Mouse (Mus musculus): ENCODE data around the gene Tbc1d21. TPM values are rescaled to one million over a fixed set of nuclear protein-coding genes. Genes with fewer than 3 reads are reported as not detected.

Tbc1d21 gene
- polyA plus RNA-seq, 1 experiment from 2014 or later = not detected

- H3K9ac ChIP-seq (replicated peaks; ENCODE audit: low read depth) = no peak overlapping the region
- no peak for ATAC-seq
- 5% methylated on average over 5 of the region's 5 CpGs for WGBS
These were observed 29.4 kb upstream of the Tbc1d21 start for GRCm38 (mm10) chr9:58399609-58400008.

GRCm38 (mm10) chr9:58394605-58395004 is 24.4 kb upstream of the Tbc1d21 start:
- Histone ChIP-seq H3K27me3 (replicated peaks; ENCODE audit: insufficient read depth, low read length) (no peaks in the 10 kb centered on the region), H3K36me3 (ENCODE audit: insufficient read depth, low read length) (no peaks in the 10 kb centered on the region), H3K9me3 (ENCODE audit: low read length) (no peaks in the 10 kb centered on the region), H3K4me3 (ENCODE audit: low read depth, low read length) (no peak overlapping the region), H3K4me2 (replicated peaks; ENCODE audit: low read depth, low read length) (no peak overlapping the region), H3K4me1 (ENCODE audit: insufficient read depth, low read depth, low read length) (no peaks in the 10 kb centered on the region), H3K9ac (replicated peaks; ENCODE audit: low read depth) (no peak overlapping the region), H3K27ac (ENCODE audit: low read length) (no peak overlapping the region)
- ATAC-seq (no peak), DNase-seq (ENCODE audit: low spot score) (no peak)
- no peak for TF ChIP-seq CTCF (IDR thresholded peaks at IDR 0.05)
- TF ChIP-seq EP300 (IDR thresholded peaks at IDR 0.05) = no peak
- WGBS = 80% methylated on average over 8 of the region's 8 CpGs

More at GRCm38 (mm10) chr9:58399609-58400008, 29.4 kb upstream of the Tbc1d21 start:
- Histone ChIP-seq H3K27ac (ENCODE audit: low read length) (no peak overlapping the region), H3K4me2 (replicated peaks; ENCODE audit: low read depth, low read length) (no peak overlapping the region), H3K4me3 (ENCODE audit: low read depth, low read length) (no peak overlapping the region), H3K4me1 (ENCODE audit: insufficient read depth, low read depth, low read length) (no peaks in the 10 kb centered on the region; the same call in 1 of the 2 replicates), H3K9me3 (ENCODE audit: low read length) (no peaks in the 10 kb centered on the region), H3K36me3 (ENCODE audit: insufficient read depth, low read length) (no peaks in the 10 kb centered on the region), H3K27me3 (replicated peaks; ENCODE audit: insufficient read depth, low read length) (no peaks in the 10 kb centered on the region)
- DNase-seq (ENCODE audit: low spot score) = no peak
- TF ChIP-seq CTCF (IDR thresholded peaks at IDR 0.05) (no peak), EP300 (IDR thresholded peaks at IDR 0.05) (no peak)

GRCm38 (mm10) chr9:58393875-58394274 is 23.6 kb upstream of the Tbc1d21 start:
- no peak overlapping the region for H3K27ac ChIP-seq (ENCODE audit: low read length)
- no peak overlapping the region for H3K9ac ChIP-seq (replicated peaks; ENCODE audit: low read depth)
- H3K9me3 ChIP-seq (ENCODE audit: low read length) = no peaks in the 10 kb centered on the region
- WGBS = 17% methylated on average over 1 of the region's 1 CpGs
- no peak overlapping the region for H3K4me2 ChIP-seq (replicated peaks; ENCODE audit: low read depth, low read length)
- DNase-seq (ENCODE audit: low spot score) = no peak
- no peaks in the 10 kb centered on the region for H3K27me3 ChIP-seq (replicated peaks; ENCODE audit: insufficient read depth, low read length)
- no peak for TF ChIP-seq CTCF (IDR thresholded peaks at IDR 0.05)
- no peaks in the 10 kb centered on the region for H3K4me1 ChIP-seq (ENCODE audit: insufficient read depth, low read depth, low read length)
- H3K4me3 ChIP-seq (ENCODE audit: low read depth, low read length) = no peak overlapping the region
- no peaks in the 10 kb centered on the region for H3K36me3 ChIP-seq (ENCODE audit: insufficient read depth, low read length)
- ATAC-seq = no peak

GRCm38 (mm10) chr9:58388381-58388780 is 18.1 kb upstream of the Tbc1d21 start:
- Histone ChIP-seq H3K27me3 (replicated peaks; ENCODE audit: insufficient read depth, low read length) (no peaks in the 10 kb centered on the region), H3K36me3 (ENCODE audit: insufficient read depth, low read length) (no peaks in the 10 kb centered on the region), H3K27ac (ENCODE audit: low read length) (no peak overlapping the region), H3K9ac (replicated peaks; ENCODE audit: low read depth) (no peak overlapping the region), H3K9me3 (ENCODE audit: low read length) (no peaks in the 10 kb centered on the region), H3K4me2 (replicated peaks; ENCODE audit: low read depth, low read length) (no peak overlapping the region), H3K4me3 (ENCODE audit: low read depth, low read length) (no peak overlapping the region), H3K4me1 (ENCODE audit: insufficient read depth, low read depth, low read length) (no peaks in the 10 kb centered on the region)
- no peak for DNase-seq (ENCODE audit: low spot score)
- ATAC-seq = no peak
- TF ChIP-seq CTCF (IDR thresholded peaks at IDR 0.05) (no peak), EP300 (IDR thresholded peaks at IDR 0.05) (no peak)
- WGBS = 57% methylated on average over 3 of the region's 3 CpGs

- no peak overlapping the region for H3K9ac ChIP-seq (replicated peaks; ENCODE audit: low read depth)
- 22% methylated on average over 4 of the region's 4 CpGs for WGBS
These were observed 8.6 kb upstream of the Tbc1d21 start for GRCm38 (mm10) chr9:58378878-58379277.

GRCm38 (mm10) chr9:58373912-58374431 is 3.7 kb upstream of the Tbc1d21 start:
- H3K36me3 ChIP-seq (ENCODE audit: insufficient read depth, low read length) = no peaks in the 10 kb centered on the region

More at GRCm38 (mm10) chr9:58378878-58379277, 8.6 kb upstream of the Tbc1d21 start:
- no peak overlapping the region for H3K4me3 ChIP-seq (ENCODE audit: low read depth, low read length)
- DNase-seq (ENCODE audit: low spot score) = no peak
- no peaks in the 10 kb centered on the region for H3K36me3 ChIP-seq (ENCODE audit: insufficient read depth, low read length)
- no peaks in the 10 kb centered on the region for H3K4me1 ChIP-seq (ENCODE audit: insufficient read depth, low read depth, low read length)
- H3K27ac ChIP-seq (ENCODE audit: low read length) = no peak overlapping the region
- H3K4me2 ChIP-seq (replicated peaks; ENCODE audit: low read depth, low read length) = no peak overlapping the region
- TF ChIP-seq CTCF (IDR thresholded peaks at IDR 0.05) (no peak), EP300 (IDR thresholded peaks at IDR 0.05) (no peak)
- no peaks in the 10 kb centered on the region for H3K27me3 ChIP-seq (replicated peaks; ENCODE audit: insufficient read depth, low read length)
- no peak for ATAC-seq
- H3K9me3 ChIP-seq (ENCODE audit: low read length) = no peaks in the 10 kb centered on the region

GRCm38 (mm10) chr9:58371914-58372313 is 1.7 kb upstream of the Tbc1d21 start:
- Histone ChIP-seq H3K27me3 (replicated peaks; ENCODE audit: insufficient read depth, low read length) (no peaks in the 10 kb centered on the region), H3K27ac (ENCODE audit: low read length) (no peak overlapping the region), H3K9ac (replicated peaks; ENCODE audit: low read depth) (no peak overlapping the region), H3K36me3 (ENCODE audit: insufficient read depth, low read length) (no peaks in the 10 kb centered on the region), H3K9me3 (ENCODE audit: low read length) (no peaks in the 10 kb centered on the region), H3K4me1 (ENCODE audit: insufficient read depth, low read depth, low read length) (no peaks in the 10 kb centered on the region), H3K4me2 (replicated peaks; ENCODE audit: low read depth, low read length) (no peak overlapping the region), H3K4me3 (ENCODE audit: low read depth, low read length) (no peak overlapping the region)
- TF ChIP-seq EP300 (IDR thresholded peaks at IDR 0.05) (no peak), CTCF (IDR thresholded peaks at IDR 0.05) (no peak)
- DNase-seq (ENCODE audit: low spot score) (no peak), ATAC-seq (no peak)
- 34% methylated on average over 8 of the region's 8 CpGs for WGBS

More at GRCm38 (mm10) chr9:58373912-58374431, 3.7 kb upstream of the Tbc1d21 start:
- H3K9me3 ChIP-seq (ENCODE audit: low read length) = no peaks in the 10 kb centered on the region
- no peaks in the 10 kb centered on the region for H3K4me1 ChIP-seq (ENCODE audit: insufficient read depth, low read depth, low read length)
- DNase-seq (ENCODE audit: low spot score) (no peak), ATAC-seq (no peak)
- no peaks in the 10 kb centered on the region for H3K27me3 ChIP-seq (replicated peaks; ENCODE audit: insufficient read depth, low read length)
- no peak overlapping the region for H3K9ac ChIP-seq (replicated peaks; ENCODE audit: low read depth)
- WGBS = 62% methylated on average over 12 of the region's 12 CpGs
- TF ChIP-seq CTCF (IDR thresholded peaks at IDR 0.05) = no peak
- TF ChIP-seq EP300 (IDR thresholded peaks at IDR 0.05) = no peak
- H3K27ac ChIP-seq (ENCODE audit: low read length) = no peak overlapping the region
- no peak overlapping the region for H3K4me3 ChIP-seq (ENCODE audit: low read depth, low read length)
- H3K4me2 ChIP-seq (replicated peaks; ENCODE audit: low read depth, low read length) = no peak overlapping the region
